Mouse (Mus musculus) liver, adult 2 months (tissue): ENCODE measurements around the gene Psmb11. TPM values are rescaled to one million over a fixed set of nuclear protein-coding genes. Genes with fewer than 3 reads are reported as not detected.
A peak's percentile ranks its signal among the peaks of the same experiment; 100 is the strongest.

Source experiments
- DNase-seq: peaks from one replicate; pipeline ENCODE4 v3.0.0-alpha.2; 2011; ENCODE audit warnings: low read depth, low spot score; ENCODE audit errors: extremely low read depth
- H3K27ac ChIP-seq: fragments of 200-500 bp; replicated peaks from 2 replicates; pipeline ENCODE4 v1.5.1; 2012; ENCODE audit warnings: low read depth, mild to moderate bottlenecking, control low read depth, inconsistent platforms, low read length; ENCODE audit not compliant: insufficient read depth
- H3K27me3 ChIP-seq: fragments of 200-500 bp; 2 replicates; pipeline ENCODE4 v1.6.1; 2012; ENCODE audit warnings: mild to moderate bottlenecking, moderate library complexity, low read length, inconsistent platforms; ENCODE audit not compliant: control insufficient read depth, insufficient read depth
- H3K36me3 ChIP-seq: fragments of 200-500 bp; 2 replicates; pipeline ENCODE4 v1.6.1; 2012; ENCODE audit warnings: low read length, inconsistent platforms; ENCODE audit not compliant: control insufficient read depth, insufficient read depth
- H3K4me1 ChIP-seq: fragments of 200-500 bp; 2 replicates; pipeline ENCODE4 v1.6.1; 2011; ENCODE audit warnings: low read length; ENCODE audit not compliant: control insufficient read depth, insufficient read depth
- H3K4me3 ChIP-seq: fragments of 200-500 bp; 2 replicates; pipeline ENCODE4 v1.5.1; 2011; ENCODE audit warnings: low read depth, mild to moderate bottlenecking, control low read depth, low read length, moderate library complexity; ENCODE audit not compliant: insufficient read depth
- H3K79me2 ChIP-seq: fragments of 200-500 bp; 2 replicates; pipeline ENCODE4 v1.6.1; 2012; ENCODE audit warnings: inconsistent platforms, mild to moderate bottlenecking, low read length, moderate library complexity; ENCODE audit not compliant: control insufficient read depth, insufficient read depth
- H3K9ac ChIP-seq: fragments of 200-500 bp; 2 replicates; pipeline ENCODE4 v1.6.1; 2012; ENCODE audit warnings: low read depth, mild to moderate bottlenecking, control low read depth, inconsistent platforms, low read length
- CTCF ChIP-seq: fragments of 200-500 bp; IDR thresholded peaks from 2 replicates; pipeline ENCODE4 v1.5.1; 2011; ENCODE audit warnings: low read depth, low read length, control low read depth
- POLR2A ChIP-seq: fragments of 200-500 bp; IDR thresholded peaks from 2 replicates; pipeline ENCODE4 v1.6.1; 2011; ENCODE audit warnings: low read length, control low read depth; ENCODE audit not compliant: insufficient read depth; ENCODE audit errors: extremely low read depth
- WGBS: fragments of 180-500 bp; shearing (Covaris S2); methylation state at CpG from one replicate; pipeline ENCODE4 v1.1.7; 2018; 5-methylcytosine and 5-hydroxymethylcytosine counted together
- polyA plus RNA-seq: library from polyadenylated mRNA; depleted of rRNA; stranded (reverse); fragments of >200 nt; gene quantifications from 2 replicates; pipeline ENCODE4 v1.2.3, GENCODE M21; 2012
- total RNA-seq: library from RNA; depleted of rRNA; stranded (reverse); fragments of >200 nt; gene quantifications from 2 replicates; pipeline ENCODE4 v1.2.3, GENCODE M21; 2014

Psmb11 gene
- total and polyA plus RNA-seq, 2 experiments = not detected

DNA sequence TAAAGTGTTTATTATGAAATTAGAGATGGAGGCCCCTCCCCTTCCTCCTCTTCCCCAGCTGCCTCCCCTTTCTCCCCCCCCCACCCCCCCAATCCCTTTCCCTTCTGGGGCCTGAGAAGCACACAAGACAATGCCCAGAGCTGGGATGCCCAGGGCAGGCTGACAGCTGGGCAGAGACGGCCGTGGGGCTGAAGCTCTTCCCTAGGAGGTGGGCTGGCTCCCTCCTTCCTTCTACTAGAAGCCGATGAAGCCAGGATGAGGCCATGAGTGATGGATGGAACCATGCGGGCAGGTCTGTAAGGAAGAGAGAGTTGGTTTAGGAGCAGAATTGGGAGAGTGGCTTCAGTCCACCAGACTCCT lies 10.0 kb downstream of the Psmb11 start:
- H3K27me3 ChIP-seq = no peaks in the 10 kb centered on the region
- no peaks in the 10 kb centered on the region for H3K79me2 ChIP-seq
- H3K4me3 ChIP-seq = no peak overlapping the region
- no peak overlapping the region for H3K9ac ChIP-seq
- 86% methylated on average over 4 of the region's 4 CpGs for WGBS
- no peaks in the 10 kb centered on the region for H3K4me1 ChIP-seq
- no peaks in the 10 kb centered on the region for H3K36me3 ChIP-seq
- no peak for DNase-seq
- TF ChIP-seq CTCF (no peak), POLR2A (no peak)
- H3K27ac ChIP-seq = no peak overlapping the region

DNA sequence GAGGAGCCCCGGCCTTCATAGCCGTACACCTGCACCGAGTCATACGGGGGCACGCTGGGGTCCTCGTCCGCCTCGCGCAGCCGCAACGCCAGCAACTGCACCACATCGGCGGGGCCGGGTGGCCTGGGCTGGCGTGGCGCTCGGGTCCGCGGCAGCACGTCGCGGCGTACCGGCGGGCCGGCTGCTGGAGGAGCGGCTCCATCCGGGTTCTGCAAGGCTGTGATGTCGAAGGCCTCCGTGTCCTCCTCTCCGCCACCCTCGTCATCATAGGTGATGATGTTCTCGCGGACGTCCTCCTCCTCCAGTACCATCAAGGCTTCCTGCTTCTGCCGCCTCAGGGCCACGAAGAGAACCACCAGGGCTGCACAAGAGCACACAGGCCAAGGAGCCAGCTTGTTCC lies 11.0 kb downstream of the Psmb11 start:
- no peaks in the 10 kb centered on the region for H3K4me1 ChIP-seq
- DNase-seq = no peak
- H3K4me3 ChIP-seq = no peak overlapping the region
- H3K9ac ChIP-seq = no peak overlapping the region
- H3K36me3 ChIP-seq = no peaks in the 10 kb centered on the region
- H3K27ac ChIP-seq = no peak overlapping the region
- H3K79me2 ChIP-seq = no peaks in the 10 kb centered on the region
- 97% methylated on average over 37 of the region's 37 CpGs for WGBS
- TF ChIP-seq CTCF = no peak
- TF ChIP-seq POLR2A = no peak
- H3K27me3 ChIP-seq = no peaks in the 10 kb centered on the region

DNA sequence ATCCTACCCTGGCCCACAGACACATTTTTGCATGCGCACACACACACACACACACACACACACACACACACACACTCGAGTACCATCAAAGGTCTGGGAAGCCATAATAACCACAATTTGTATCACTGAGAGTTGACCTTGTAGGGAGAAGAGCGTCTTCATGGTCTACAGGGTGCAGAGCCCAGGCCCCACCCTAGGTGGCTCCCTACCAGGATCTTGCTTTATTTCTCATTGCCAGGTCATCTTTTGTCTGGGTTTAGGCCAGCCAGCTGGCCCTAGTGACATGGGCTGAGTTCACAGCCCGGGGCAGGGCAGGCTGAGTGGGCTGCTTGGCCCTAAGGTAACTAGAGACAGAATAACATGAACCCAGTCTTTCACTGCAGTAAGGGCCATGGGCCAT lies 12.9 kb downstream of the Psmb11 start:
- no peak overlapping the region for H3K9ac ChIP-seq
- no peaks in the 10 kb centered on the region for H3K27me3 ChIP-seq
- WGBS = 73% methylated on average over 4 of the region's 4 CpGs
- no peak for DNase-seq
- no peak overlapping the region for H3K4me3 ChIP-seq
- no peaks in the 10 kb centered on the region for H3K79me2 ChIP-seq
- H3K36me3 ChIP-seq = no peaks in the 10 kb centered on the region
- no peaks in the 10 kb centered on the region for H3K4me1 ChIP-seq
- no peak overlapping the region for H3K27ac ChIP-seq
- TF ChIP-seq CTCF (no peak), POLR2A (no peak)

DNA sequence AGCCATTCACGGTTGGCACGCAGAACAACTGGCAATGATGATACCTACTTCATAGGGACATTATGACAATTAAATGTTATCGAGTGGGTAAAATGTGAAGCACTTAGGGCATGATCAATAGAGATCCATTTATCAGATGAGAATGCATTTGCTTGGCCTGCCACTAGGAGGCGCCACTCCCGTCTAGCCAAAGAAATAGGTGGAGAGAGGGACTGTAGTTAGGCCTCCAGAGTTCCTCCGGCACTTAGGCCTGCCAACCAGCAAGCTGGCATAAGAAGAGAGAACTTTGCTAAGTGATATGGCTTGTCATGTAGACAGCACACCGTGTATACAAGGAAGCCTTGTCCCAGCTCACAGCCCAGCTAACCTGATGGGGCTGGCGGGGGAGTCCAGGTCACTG lies 15.7 kb downstream of the Psmb11 start:
- Histone ChIP-seq H3K79me2 (no peaks in the 10 kb centered on the region), H3K27me3 (no peaks in the 10 kb centered on the region), H3K36me3 (no peaks in the 10 kb centered on the region), H3K27ac (no peak overlapping the region), H3K9ac (no peak overlapping the region), H3K4me1 (no peaks in the 10 kb centered on the region), H3K4me3 (no peak overlapping the region)
- no peak for TF ChIP-seq POLR2A
- peak; percentile 87 for TF ChIP-seq CTCF
- DNase-seq = peak; percentile 39
- 50% methylated on average over 8 of the region's 8 CpGs for WGBS

DNA sequence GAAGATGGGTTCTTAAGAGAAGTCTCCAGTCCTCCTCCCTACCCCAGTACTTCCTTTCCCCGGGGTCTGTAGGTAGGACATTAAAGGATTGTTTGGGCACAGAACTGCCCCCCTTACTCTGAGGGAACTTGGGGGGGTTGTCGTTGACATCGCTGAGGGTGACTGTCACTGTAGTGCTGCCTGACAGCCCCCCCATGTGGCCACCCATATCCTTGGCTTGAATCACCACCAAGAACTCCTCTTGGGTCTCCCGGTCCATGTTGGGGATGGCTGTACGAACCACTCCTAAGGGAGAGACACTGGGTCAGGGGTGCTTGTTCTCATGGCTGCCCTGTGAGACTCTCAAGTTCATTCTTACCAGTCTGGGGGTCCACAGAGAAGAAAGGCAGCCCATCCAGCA lies 17.0 kb downstream of the Psmb11 start:
- no peak for DNase-seq
- Histone ChIP-seq H3K36me3 (no peaks in the 10 kb centered on the region; the same call in 1 of the 2 replicates), H3K27me3 (no peaks in the 10 kb centered on the region), H3K9ac (no peak overlapping the region), H3K79me2 (no peaks in the 10 kb centered on the region), H3K27ac (no peak overlapping the region), H3K4me3 (no peak overlapping the region), H3K4me1 (no peaks in the 10 kb centered on the region)
- TF ChIP-seq CTCF = no peak
- no peak for TF ChIP-seq POLR2A
- 77% methylated on average over 5 of the region's 5 CpGs for WGBS

DNA sequence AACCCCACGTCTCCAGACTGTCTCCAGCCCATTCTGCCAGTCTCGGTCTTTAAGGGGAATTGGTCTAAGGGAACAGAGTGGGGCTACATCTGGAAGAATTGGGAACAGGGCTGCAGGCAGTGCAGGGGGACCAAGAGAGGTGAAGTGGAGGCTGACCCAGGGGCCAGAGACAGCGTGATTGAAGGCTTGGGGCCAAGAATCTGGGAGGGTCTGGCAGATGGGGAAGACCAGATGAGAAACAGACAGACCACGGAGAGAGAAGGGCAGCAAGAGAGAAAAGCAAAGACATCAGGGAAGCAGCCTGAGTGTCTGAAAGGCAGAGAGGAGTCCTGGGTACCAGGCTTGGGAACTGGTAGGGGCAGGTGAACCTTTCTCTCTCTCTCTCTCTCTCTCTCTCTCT lies 18.9 kb downstream of the Psmb11 start:
- Histone ChIP-seq H3K36me3 (peaks cover 18% of the 10 kb centered on the region), H3K27me3 (no peaks in the 10 kb centered on the region), H3K4me3 (no peak overlapping the region), H3K9ac (no peak overlapping the region), H3K79me2 (no peaks in the 10 kb centered on the region), H3K4me1 (no peaks in the 10 kb centered on the region), H3K27ac (no peak overlapping the region)
- 75% methylated on average over 4 of the region's 4 CpGs for WGBS
- no peak for DNase-seq
- TF ChIP-seq CTCF (no peak), POLR2A (no peak)
